Mouse (Mus musculus) induced T-regulatory cell, adult 2 months (primary cell): ENCODE data around the gene Nmnat2.

Experiments used
- DNase-seq: peaks from one replicate; pipeline ENCODE4 v3.0.0-alpha.2; 2012; ENCODE audit warnings: low read depth

Nmnat2 gene

GRCm38 (mm10) chr1:152983416-152983815, 28.6 kb downstream of the Nmnat2 start:
- DNase-seq: no peak

- DNase-seq: no peak
Measured at GRCm38 (mm10) chr1:152986981-152987380, 32.2 kb downstream of the Nmnat2 start.

- DNase-seq: no peak
Measured at GRCm38 (mm10) chr1:152990067-152990466, 35.3 kb downstream of the Nmnat2 start.

GRCm38 (mm10) chr1:152992271-152993134, 37.7 kb downstream of the Nmnat2 start:
- DNase-seq: no peak

GRCm38 (mm10) chr1:152993803-152994202, 39.0 kb downstream of the Nmnat2 start:
- DNase-seq: no peak

- no peak for DNase-seq
Measured at GRCm38 (mm10) chr1:152999983-153000382, 45.2 kb downstream of the Nmnat2 start.

GRCm38 (mm10) chr1:153000486-153001228, 45.9 kb downstream of the Nmnat2 start:
- no peak for DNase-seq

- no peak for DNase-seq
Measured at GRCm38 (mm10) chr1:153002295-153003050, 47.7 kb downstream of the Nmnat2 start.

GRCm38 (mm10) chr1:153004472-153004871, 49.7 kb downstream of the Nmnat2 start:
- DNase-seq: no peak

- no peak for DNase-seq
Measured at GRCm38 (mm10) chr1:153006054-153006453, 51.3 kb downstream of the Nmnat2 start.

- DNase-seq: no peak
Measured at GRCm38 (mm10) chr1:153006761-153007160, 52.0 kb downstream of the Nmnat2 start.

GRCm38 (mm10) chr1:153007292-153007691, 52.5 kb downstream of the Nmnat2 start:
- no peak for DNase-seq

- no peak for DNase-seq
Measured at GRCm38 (mm10) chr1:153007824-153008223, 53.0 kb downstream of the Nmnat2 start.

GRCm38 (mm10) chr1:153009338-153009737, 54.5 kb downstream of the Nmnat2 start:
- no peak for DNase-seq

GRCm38 (mm10) chr1:153010353-153011351, 55.9 kb downstream of the Nmnat2 start:
- DNase-seq: no peak

GRCm38 (mm10) chr1:153011544-153011943, 56.8 kb downstream of the Nmnat2 start:
- DNase-seq: no peak

GRCm38 (mm10) chr1:153013541-153014288, 58.9 kb downstream of the Nmnat2 start:
- DNase-seq: no peak

GRCm38 (mm10) chr1:153014431-153015186, 59.8 kb downstream of the Nmnat2 start:
- DNase-seq: no peak

- DNase-seq: no peak
Measured at GRCm38 (mm10) chr1:153016465-153017163, 61.8 kb downstream of the Nmnat2 start.
